Mouse (Mus musculus) adrenal gland, postnatal 36 days (tissue): Measurements from ENCODE around the gene Gm10217. TPM values are rescaled to one million over a fixed set of nuclear protein-coding genes. Genes with fewer than 3 reads are reported as not detected.

Experiments used
- DNase-seq, 2 experiments: peaks; one replicate each; pipeline ENCODE4 v3.0.0; 2021; ENCODE audit warnings: mixed read lengths in 1 of 2
- long read RNA-seq, 2 experiments: library from polyadenylated mRNA; stranded (forward); transcript quantifications; one replicate each; pipeline ENCODE4 v2.0.0; 2021; ENCODE audit warnings: borderline sequencing depth in 2 of 2
- total RNA-seq, 2 experiments: library from RNA; stranded (reverse); gene quantifications; 2 replicates each; pipeline ENCODE4 v1.2.3; 2021

Gm10217 gene
- total RNA-seq, result not detected
- long read RNA-seq, experiment 1, result 0 reads
- long read RNA-seq, experiment 2, result 0 reads

- DNase-seq, result no peak
Measured at GRCm38 (mm10) chr8:9863951-9864350, at the start of gene Gm10217. TSS of gene Gm10217 (plus strand) at chr8:9864251.

- no peak for DNase-seq
Measured at GRCm38 (mm10) chr8:9824770-9825169, 39.3 kb upstream of the Gm10217 start.

GRCm38 (mm10) chr8:9840257-9840656 is 23.8 kb upstream of the Gm10217 start:
- DNase-seq, result no peak

GRCm38 (mm10) chr8:9859286-9859685 is 4.8 kb upstream of the Gm10217 start:
- DNase-seq, result peak in 1 of 2 experiments; percentile 6

- DNase-seq, result no peak
Measured at GRCm38 (mm10) chr8:9860539-9861203, 3.4 kb upstream of the Gm10217 start.

- DNase-seq, result no peak
Measured at GRCm38 (mm10) chr8:9865150-9865549, 1.1 kb downstream of the Gm10217 start.

- DNase-seq, result no peak
Measured at GRCm38 (mm10) chr8:9868094-9868493, 4.0 kb downstream of the Gm10217 start.

GRCm38 (mm10) chr8:9876241-9876640 is 12.2 kb downstream of the Gm10217 start:
- no peak for DNase-seq

GRCm38 (mm10) chr8:9879921-9880320 is 15.9 kb downstream of the Gm10217 start:
- DNase-seq, result no peak

GRCm38 (mm10) chr8:9886714-9887113 is 22.7 kb downstream of the Gm10217 start:
- DNase-seq, result no peak

- DNase-seq, result no peak
Measured at GRCm38 (mm10) chr8:9899199-9899598, 35.1 kb downstream of the Gm10217 start.

GRCm38 (mm10) chr8:9899673-9900072 is 35.6 kb downstream of the Gm10217 start:
- no peak for DNase-seq

Other genes with a start within 250 kb of the Gm10217 start
- gene Fam155a, start 93.1 kb upstream of the Gm10217 start, total RNA-seq, result 1 to 10 TPM; 3.9 to 5.1 TPM
- gene Lig4, start 113.4 kb downstream of the Gm10217 start, total RNA-seq, result 1 to 10 TPM; 8.3 to 9.7 TPM
- gene Abhd13, start 113.5 kb downstream of the Gm10217 start, total RNA-seq, result 10 to 100 TPM; 22.8 to 25.1 TPM
- 1 to 10 TPM; 3.4 to 6.0 TPM for gene Tnfsf13b, start 142.2 kb downstream of the Gm10217 start, total RNA-seq